Mouse (Mus musculus): ENCODE results near the gene Arid3a.

GRCm38 (mm10) chr10:79919251-79919849 is 7.5 kb upstream of the Arid3a start:
- no peak for TF ChIP-seq CTCF (IDR thresholded peaks at IDR 0.05 in 2 of 3, conservative IDR thresholded peaks at IDR 0.05 in 1 of 3; ENCODE audit: control insufficient read depth in 1 of 3, insufficient read depth in 1 of 3, low read depth in 2 of 3, low read length in 3 of 3, poor library complexity in 1 of 3, severe bottlenecking in 1 of 3)
- TF ChIP-seq GATA1 (IDR thresholded peaks at IDR 0.05; ENCODE audit: low read depth, low read length), result no peak
- TF ChIP-seq POLR2A (IDR thresholded peaks at IDR 0.05; ENCODE audit: control insufficient read depth in 1 of 2, insufficient read depth in 1 of 2, low read depth in 1 of 2, low read length in 2 of 2, poor library complexity in 1 of 2), result no peak
- TF ChIP-seq MYC (IDR thresholded peaks at IDR 0.05; ENCODE audit: low read depth, low read length), result no peak
- TF ChIP-seq GABPA (IDR thresholded peaks at IDR 0.05; ENCODE audit: low read depth, low read length), result no peak
- no peak for TF ChIP-seq TCF12 (IDR thresholded peaks at IDR 0.05; ENCODE audit: low read depth, low read length)
- no peak for TF ChIP-seq RCOR1 (IDR thresholded peaks at IDR 0.05; ENCODE audit: low read depth, low read length)
- no peak for TF ChIP-seq POLR2AphosphoS2 (IDR thresholded peaks at IDR 0.05; ENCODE audit: low read length)
- no peak for TF ChIP-seq TAL1 (IDR thresholded peaks at IDR 0.05; ENCODE audit: low read length)
